Mouse (Mus musculus) brain, embryonic 14.5 days (tissue): ENCODE results near the gene Bmpr2. TPM values are rescaled to one million over a fixed set of nuclear protein-coding genes. Genes with fewer than 3 reads are reported as not detected.

Source experiments
- DNase-seq: peaks from one replicate; pipeline ENCODE4 v3.0.0-alpha.2; 2011; ENCODE audit warnings: low read depth
- CTCF ChIP-seq: fragments of 200-500 bp; IDR thresholded peaks from 2 replicates; pipeline ENCODE4 v1.5.1; 2012; ENCODE audit warnings: inconsistent platforms, mild to moderate bottlenecking, moderate library complexity, borderline replicate concordance; ENCODE audit not compliant: insufficient read depth, insufficient read length; ENCODE audit errors: extremely low read depth
- POLR2A ChIP-seq: fragments of 200-500 bp; IDR thresholded peaks from 2 replicates; pipeline ENCODE4 v1.6.1; 2012; ENCODE audit warnings: mild to moderate bottlenecking, inconsistent platforms, borderline replicate concordance; ENCODE audit not compliant: poor library complexity, insufficient read depth, insufficient read length, severe bottlenecking; ENCODE audit errors: extremely low read depth
- polyA plus RNA-seq: library from polyadenylated mRNA; depleted of rRNA; stranded (reverse); fragments of >200 nt; gene quantifications from 2 replicates; pipeline ENCODE4 v1.2.3, GENCODE M21; 2012

Gene Bmpr2
- polyA plus RNA-seq, 1 experiment, result 26.8 TPM

DNA sequence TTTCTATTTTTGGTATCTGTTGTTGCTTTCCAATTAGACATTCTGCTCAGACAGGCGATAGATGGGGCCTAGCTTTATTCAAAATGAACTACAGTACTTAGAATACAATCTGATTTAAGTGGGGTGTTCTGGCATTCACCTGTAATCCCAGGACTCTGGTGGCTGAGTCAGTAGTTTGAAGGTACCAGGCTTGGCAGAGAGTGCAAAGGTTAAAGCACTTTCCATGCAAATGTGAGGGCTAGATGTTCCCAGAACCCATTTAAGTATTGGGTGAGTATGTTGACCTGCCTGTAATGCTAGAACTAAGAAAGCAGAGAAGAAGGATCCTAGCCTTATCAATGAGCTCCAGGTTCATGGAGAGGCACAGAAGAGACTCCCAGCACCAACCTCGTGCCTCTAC, 142.7 kb downstream of the Bmpr2 start:
- no peak for DNase-seq
- no peak for TF ChIP-seq CTCF
- no peak for TF ChIP-seq POLR2A

GRCm38 (mm10) chr1:59906819-59907521, 143.8 kb downstream of the Bmpr2 start:
- no peak for DNase-seq
- TF ChIP-seq CTCF, result no peak
- no peak for TF ChIP-seq POLR2A

DNA sequence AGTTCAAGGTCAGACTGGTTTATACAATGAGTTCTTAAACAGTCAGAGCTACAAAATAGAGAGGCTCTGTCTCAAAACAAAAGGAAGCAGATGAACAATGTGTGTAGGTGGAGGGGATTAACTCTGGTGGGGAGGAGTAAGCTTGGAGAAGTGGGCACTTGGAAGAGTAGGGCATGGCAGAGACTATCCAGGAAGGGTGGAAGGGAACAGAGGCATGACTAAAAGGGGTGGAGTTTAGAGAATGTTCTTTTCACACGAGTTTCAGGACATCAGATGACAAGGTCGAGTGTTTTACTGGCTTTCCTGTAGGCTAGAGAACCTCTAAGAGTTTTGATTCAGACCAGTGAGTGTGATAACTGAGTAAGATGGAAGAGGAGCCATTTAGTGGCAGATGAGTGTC, 144.5 kb downstream of the Bmpr2 start:
- TF ChIP-seq POLR2A, result no peak
- TF ChIP-seq CTCF, result no peak
- DNase-seq, result no peak

DNA sequence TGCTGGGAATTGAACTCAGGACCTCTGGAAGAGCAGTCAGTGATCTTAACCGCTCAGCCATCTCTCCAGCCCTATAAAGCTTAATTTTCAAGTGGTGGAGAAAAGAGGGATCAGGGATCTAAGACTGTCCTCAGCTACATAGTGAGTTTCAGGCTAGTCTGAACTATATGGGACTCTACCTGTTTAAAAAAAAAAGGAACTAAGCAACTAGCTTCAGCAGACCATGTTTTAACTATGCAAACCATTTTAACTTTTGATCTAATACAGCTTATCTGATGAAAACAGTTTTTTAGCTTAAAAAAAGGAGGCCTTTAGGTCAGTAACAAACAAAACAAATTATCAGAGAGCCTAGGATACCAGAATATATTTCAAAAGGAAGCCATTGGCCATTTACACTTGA, 147.7 kb downstream of the Bmpr2 start:
- no peak for DNase-seq
- TF ChIP-seq POLR2A, result no peak
- TF ChIP-seq CTCF, result no peak

DNA sequence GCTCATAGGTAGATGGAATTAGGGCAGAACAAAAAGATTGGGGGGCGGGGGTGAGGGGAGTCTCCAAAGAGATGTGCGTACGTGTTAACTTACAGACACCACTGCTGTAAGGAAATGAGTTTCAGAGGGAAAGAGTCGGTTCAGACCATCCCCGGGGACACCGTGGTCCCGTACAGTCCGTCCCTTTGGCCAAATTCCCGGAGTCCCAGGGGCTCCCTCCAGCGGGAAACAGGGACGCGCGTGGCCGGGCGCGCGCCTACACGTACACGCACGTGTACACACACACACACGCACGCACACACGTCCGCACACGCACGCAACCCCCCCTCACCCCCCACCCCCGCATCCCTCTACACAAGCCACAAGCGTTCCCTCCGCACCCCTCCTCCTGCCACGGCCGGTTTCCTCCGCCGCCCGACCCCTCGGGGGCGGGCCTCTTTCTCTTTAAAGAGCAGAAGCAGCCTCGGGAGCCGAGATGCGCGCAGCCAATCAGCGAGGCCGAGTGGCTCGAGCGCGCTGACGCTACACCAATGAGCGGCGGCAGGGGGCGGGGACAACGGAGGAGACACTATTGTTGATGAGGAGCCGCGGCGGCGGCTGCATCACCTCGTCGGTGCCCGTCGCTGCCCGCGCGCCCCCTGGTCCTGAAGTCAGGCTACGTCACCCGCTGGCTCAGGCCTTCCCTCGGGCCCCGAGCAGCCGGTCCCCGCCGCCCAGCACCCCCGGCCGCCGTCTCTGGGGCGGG, 149.4 kb downstream of the Bmpr2 start, which contains the start of gene Fam117b:
TSS of gene Fam117b (plus strand) at position 594 of the 745 bp plus-strand sequence.
- TF ChIP-seq POLR2A (peak; percentile 93), CTCF (no peak)
- DNase-seq, result peak; percentile 99

- peak; percentile 55 for DNase-seq
- no peak for TF ChIP-seq CTCF
- TF ChIP-seq POLR2A, result no peak
Observed at GRCm38 (mm10) chr1:59913195-59913868, 150.1 kb downstream of the Bmpr2 start.

DNA sequence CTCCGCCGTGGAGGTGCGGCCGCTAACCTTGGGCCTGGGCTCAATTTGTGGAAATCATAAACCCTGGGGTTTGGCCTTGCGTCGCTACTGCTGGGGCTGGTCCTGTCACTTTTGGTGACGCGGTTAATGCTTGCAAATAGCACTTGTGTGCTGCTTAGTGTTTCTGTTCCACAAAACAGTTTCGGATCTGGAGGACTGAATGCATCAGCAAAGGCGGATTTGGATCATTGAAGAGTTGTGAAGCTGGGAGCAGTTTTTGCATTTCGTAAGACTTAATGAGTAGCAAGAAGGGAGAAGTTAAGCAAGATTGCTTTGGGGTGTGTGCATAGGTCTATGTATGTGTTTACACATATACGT, 150.6 kb downstream of the Bmpr2 start:
- TF ChIP-seq POLR2A (no peak), CTCF (no peak)
- no peak for DNase-seq

DNA sequence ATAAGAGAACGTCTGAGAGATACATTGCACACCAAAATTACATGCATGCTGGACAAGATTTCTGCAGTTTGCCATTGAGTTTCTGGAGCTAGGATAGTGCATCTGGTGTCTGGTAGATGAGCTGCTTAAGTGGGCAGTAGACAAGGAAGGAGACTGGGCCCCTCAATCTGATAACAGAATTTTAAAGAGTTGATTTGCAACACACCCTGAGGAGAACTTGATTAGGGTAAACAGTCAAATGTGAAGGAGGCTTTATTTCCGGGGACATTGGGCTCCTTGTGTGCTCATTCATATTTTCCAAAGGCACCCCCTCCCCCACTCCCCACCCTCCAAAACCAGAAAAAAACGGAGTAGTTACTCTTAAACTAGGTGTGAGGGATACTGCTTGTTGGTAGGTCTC, 151.6 kb downstream of the Bmpr2 start:
- no peak for DNase-seq
- TF ChIP-seq CTCF (no peak), POLR2A (no peak)

- no peak for TF ChIP-seq POLR2A
- no peak for TF ChIP-seq CTCF
- peak; percentile 62 for DNase-seq
Observed at GRCm38 (mm10) chr1:59915843-59916610, 152.8 kb downstream of the Bmpr2 start.

- no peak for DNase-seq
- TF ChIP-seq CTCF, result no peak
- no peak for TF ChIP-seq POLR2A
Observed at GRCm38 (mm10) chr1:59917401-59917800, 154.2 kb downstream of the Bmpr2 start.

DNA sequence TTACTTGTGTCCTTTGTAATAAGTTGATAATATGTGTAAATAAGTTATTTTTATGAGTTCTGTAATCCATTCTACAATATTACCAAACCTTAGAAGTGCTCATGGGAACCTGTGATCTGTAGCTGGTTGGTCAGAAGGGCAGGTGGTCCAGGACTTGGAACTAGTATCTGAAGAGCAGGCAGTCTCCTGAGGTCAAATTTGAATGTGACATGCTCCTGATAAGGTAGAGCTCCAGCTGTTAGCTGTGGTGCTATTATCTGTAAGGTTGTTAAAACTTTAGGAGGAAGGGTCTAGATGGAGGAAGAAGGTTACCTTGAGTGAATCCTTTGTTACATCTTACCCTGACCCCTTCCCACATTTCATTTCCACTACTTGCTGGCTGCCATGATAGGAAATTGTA, 154.9 kb downstream of the Bmpr2 start:
- no peak for TF ChIP-seq CTCF
- TF ChIP-seq POLR2A, result no peak
- DNase-seq, result no peak
